Mouse (Mus musculus): ENCODE results near the gene Gm44596.

GRCm38 (mm10) chr6:128404708-128405107 lies 29.4 kb downstream of the Gm44596 start:
- TF ChIP-seq POLR2A (IDR thresholded peaks at IDR 0.05; ENCODE audit: insufficient read depth, low read depth, low read length) (no peak), CTCF (IDR thresholded peaks at IDR 0.05) (no peak), EP300 (IDR thresholded peaks at IDR 0.05; ENCODE audit: insufficient read depth, low read depth, low read length) (no peak)

Measured in heart, adult 2 months (tissue).